Mouse (Mus musculus) heart, embryonic 10.5 days (tissue): ENCODE measurements around the gene Gm4871. TPM values are rescaled to one million over a fixed set of nuclear protein-coding genes. Genes with fewer than 3 reads are reported as not detected.

ENCODE experiments used
- DNase-seq: peaks from one replicate; pipeline ENCODE4 v3.0.0-alpha.2; 2017; ENCODE audit warnings: low spot score
- H3K27ac ChIP-seq: fragments of 300-500 bp; sonication (generic); 2 replicates; pipeline ENCODE4 v1.5.1; 2016; ENCODE audit warnings: mild to moderate bottlenecking
- H3K27me3 ChIP-seq: fragments of 300-500 bp; sonication (generic); 2 replicates; pipeline ENCODE4 v1.6.1; 2016; ENCODE audit warnings: mild to moderate bottlenecking; ENCODE audit not compliant: poor library complexity, insufficient read depth, severe bottlenecking
- H3K36me3 ChIP-seq: fragments of 300-500 bp; sonication (generic); 2 replicates; pipeline ENCODE4 v1.6.1; 2016; ENCODE audit warnings: mild to moderate bottlenecking, moderate library complexity
- H3K4me1 ChIP-seq: fragments of 300-500 bp; sonication (generic); 2 replicates; pipeline ENCODE4 v1.6.1; 2016; ENCODE audit warnings: mild to moderate bottlenecking
- H3K4me3 ChIP-seq: fragments of 300-500 bp; sonication (generic); 2 replicates; pipeline ENCODE4 v1.5.1; 2016; ENCODE audit warnings: mild to moderate bottlenecking, moderate library complexity
- H3K9me3 ChIP-seq: fragments of 300-500 bp; sonication (generic); 2 replicates; pipeline ENCODE4 v1.6.1; 2016; ENCODE audit warnings: mild to moderate bottlenecking, moderate library complexity
- WGBS: fragments of 180-500 bp; shearing (Covaris S2); methylation state at CpG from one replicate; pipeline ENCODE4 v1.1.7; 2016; 5-methylcytosine and 5-hydroxymethylcytosine counted together
- polyA plus RNA-seq: library from polyadenylated mRNA; unstranded; fragments of >200 nt; fragmentation: Nextera tagmentation; extraction: Ambion mirVana; gene quantifications from 2 replicates; pipeline ENCODE4 v1.2.1, GENCODE M21; 2016

The Gm4871 gene
- polyA plus RNA-seq, 1 experiment from 2014 or later = not detected

GRCm38 (mm10) chr5:144988340-144989060 is 44.1 kb downstream of the Gm4871 start:
- Histone ChIP-seq H3K9me3 (peaks cover 3% of the 10 kb centered on the region; the same call in 1 of the 2 replicates), H3K27ac (no peak overlapping the region), H3K36me3 (no peaks in the 10 kb centered on the region), H3K4me1 (peaks cover 6% of the 10 kb centered on the region; the same call in 1 of the 2 replicates), H3K4me3 (no peak overlapping the region), H3K27me3 (no peaks in the 10 kb centered on the region)
- peak; percentile 79 for DNase-seq
- 42% methylated on average over 9 of the region's 9 CpGs for WGBS

DNA sequence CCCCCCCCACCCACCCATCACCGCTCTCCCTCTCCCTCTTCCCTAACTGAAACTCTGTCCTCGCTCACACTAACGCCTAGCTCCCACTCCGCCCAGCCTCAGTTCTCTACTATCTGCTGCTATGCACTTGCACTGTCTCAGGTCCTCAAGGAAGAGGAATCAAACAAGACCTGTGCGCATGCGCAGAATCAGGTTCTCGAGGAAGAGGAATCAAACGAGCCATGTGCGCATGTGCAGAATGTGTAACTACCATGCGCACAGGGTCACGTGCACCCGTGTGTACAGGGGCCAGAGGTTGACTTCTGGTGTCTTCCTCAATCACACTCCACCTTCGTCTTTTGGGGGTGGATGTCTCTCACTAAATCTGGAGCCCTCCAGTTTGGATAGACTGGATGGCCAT is 45.0 kb downstream of the Gm4871 start:
- Histone ChIP-seq H3K4me3 (no peak overlapping the region), H3K27me3 (no peaks in the 10 kb centered on the region), H3K27ac (no peak overlapping the region), H3K36me3 (no peaks in the 10 kb centered on the region), H3K4me1 (peaks cover 6% of the 10 kb centered on the region; the same call in 1 of the 2 replicates), H3K9me3 (peaks cover 3% of the 10 kb centered on the region; the same call in 1 of the 2 replicates)
- WGBS = 93% methylated on average over 13 of the region's 13 CpGs
- DNase-seq = no peak

GRCm38 (mm10) chr5:144984839-144985238 is 47.7 kb downstream of the Gm4871 start:
- WGBS = 93% methylated on average over 5 of the region's 5 CpGs
- H3K9me3 ChIP-seq = peaks cover 3% of the 10 kb centered on the region; the same call in 1 of the 2 replicates

DNA sequence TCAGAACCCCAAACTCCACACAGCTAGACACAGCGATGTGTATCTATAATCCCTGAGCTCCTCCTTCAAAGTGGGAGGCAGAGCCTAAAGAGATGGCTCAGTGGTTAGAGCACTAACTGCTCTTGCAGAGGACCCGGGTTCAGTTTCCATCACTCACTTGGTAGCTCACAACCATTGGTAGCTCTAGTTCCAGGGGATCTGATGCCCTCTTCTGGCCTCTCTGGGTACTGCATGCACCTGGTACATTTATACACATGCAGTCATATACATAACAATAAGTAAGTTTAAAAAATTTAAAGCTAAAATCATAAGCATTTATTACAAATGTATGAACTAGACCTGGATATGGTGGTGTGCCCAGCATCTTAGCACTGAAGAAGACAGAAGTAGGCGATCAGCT is 49.3 kb downstream of the Gm4871 start:
- no peaks in the 10 kb centered on the region for H3K36me3 ChIP-seq
- H3K9me3 ChIP-seq = peaks cover 3% of the 10 kb centered on the region; the same call in 1 of the 2 replicates
- no peak for DNase-seq
- peaks cover 10% of the 10 kb centered on the region for H3K4me1 ChIP-seq
- H3K27ac ChIP-seq = no peak overlapping the region
- 89% methylated on average over 3 of the region's 3 CpGs for WGBS
- H3K27me3 ChIP-seq = no peaks in the 10 kb centered on the region
- no peak overlapping the region for H3K4me3 ChIP-seq

More at GRCm38 (mm10) chr5:144984839-144985238, 47.7 kb downstream of the Gm4871 start:
- DNase-seq = no peak
- Histone ChIP-seq H3K4me1 (peaks cover 6% of the 10 kb centered on the region; the same call in 1 of the 2 replicates), H3K27me3 (no peaks in the 10 kb centered on the region), H3K27ac (no peak overlapping the region), H3K4me3 (no peak overlapping the region), H3K36me3 (no peaks in the 10 kb centered on the region)

Other genes starting within 250 kb of the Gm4871 start
- gene Smurf1, start 66.9 kb downstream of the Gm4871 start, polyA plus RNA-seq = 15.5 and 16.1 TPM in 2 replicates
- not detected in 2 replicates for gene 1700018F24Rik, start 10.2 kb upstream of the Gm4871 start, polyA plus RNA-seq
- gene Arpc1a, start 51.1 kb upstream of the Gm4871 start, polyA plus RNA-seq = 113 and 117 TPM in 2 replicates
- not detected in 2 replicates for gene Kpna7, start 51.3 kb upstream of the Gm4871 start, polyA plus RNA-seq
- gene Arpc1b, start 81.5 kb upstream of the Gm4871 start, polyA plus RNA-seq = 195 and 218 TPM in 2 replicates
- gene Pdap1, start 107.5 kb upstream of the Gm4871 start, polyA plus RNA-seq = 79.4 and 86.3 TPM in 2 replicates
- 162 and 200 TPM in 2 replicates for gene Bud31, start 107.6 kb upstream of the Gm4871 start, polyA plus RNA-seq
- 14.6 and 15.0 TPM in 2 replicates for gene Ptcd1, start 134.4 kb upstream of the Gm4871 start, polyA plus RNA-seq
- gene Cpsf4, start 134.5 kb upstream of the Gm4871 start, polyA plus RNA-seq = 38.8 and 53.3 TPM in 2 replicates
- gene Atp5j2, start 159.3 kb upstream of the Gm4871 start, polyA plus RNA-seq = 717 and 837 TPM in 2 replicates
- gene Zkscan14, start 169.1 kb upstream of the Gm4871 start, polyA plus RNA-seq = 6.1 TPM in 2 replicates
- 10.9 and 11.8 TPM in 2 replicates for gene Zkscan5, start 171.8 kb upstream of the Gm4871 start, polyA plus RNA-seq
- 32.5 and 38.0 TPM in 2 replicates for gene Zfp655, start 199.0 kb upstream of the Gm4871 start, polyA plus RNA-seq
- 0.16 and 0.33 TPM in 2 replicates for gene Zscan25, start 247.7 kb upstream of the Gm4871 start, polyA plus RNA-seq